Mouse (Mus musculus) forebrain, embryonic 15.5 days (tissue): ENCODE measurements at regions not wholly inside any gene's neighbourhood (a gene's known extent, or its start where the extent isn't known, plus 50 kb on each side); places are given as distances from the start of the nearest gene placed in this dataset.

ENCODE experiments used
- ATAC-seq: fragments of 200-750 bp; cut with Nextera tagmentation; replicated peaks from 2 replicates; pipeline ENCODE4 v1.8.0; 2017; ENCODE audit warnings: mild to moderate bottlenecking, moderate TSS enrichment, moderate library complexity
- H3K27ac ChIP-seq: fragments of 300-500 bp; sonication (generic); replicated peaks from 2 replicates; pipeline ENCODE4 v1.5.1; 2015; ENCODE audit warnings: mild to moderate bottlenecking, inconsistent platforms
- H3K27me3 ChIP-seq: fragments of 300-500 bp; sonication (generic); 2 replicates; pipeline ENCODE4 v1.6.1; 2015; ENCODE audit warnings: inconsistent platforms
- H3K36me3 ChIP-seq: fragments of 300-500 bp; sonication (generic); 2 replicates; pipeline ENCODE4 v1.6.1; 2015; ENCODE audit warnings: mild to moderate bottlenecking, inconsistent platforms
- H3K4me1 ChIP-seq: fragments of 300-500 bp; sonication (generic); 2 replicates; pipeline ENCODE4 v1.6.1; 2015; ENCODE audit warnings: inconsistent platforms
- H3K4me2 ChIP-seq: fragments of 300-500 bp; sonication (generic); replicated peaks from 2 replicates; pipeline ENCODE4 v1.6.1; 2015; ENCODE audit warnings: mild to moderate bottlenecking, inconsistent platforms
- H3K4me3 ChIP-seq: fragments of 300-500 bp; sonication (generic); 2 replicates; pipeline ENCODE4 v1.5.1; 2015; ENCODE audit warnings: mild to moderate bottlenecking, inconsistent platforms
- H3K9ac ChIP-seq: fragments of 300-500 bp; sonication (generic); replicated peaks from 2 replicates; pipeline ENCODE4 v1.6.1; 2015; ENCODE audit warnings: mild to moderate bottlenecking, inconsistent platforms
- H3K9me3 ChIP-seq: fragments of 300-500 bp; sonication (generic); 2 replicates; pipeline ENCODE4 v1.6.1; 2016; ENCODE audit warnings: inconsistent platforms
- WGBS: fragments of 180-500 bp; shearing (Covaris S2); methylation state at CpG from one replicate; pipeline ENCODE4 v1.1.7; 2015; ENCODE audit warnings: mixed read lengths; 5-methylcytosine and 5-hydroxymethylcytosine counted together

GRCm38 (mm10) chr9:74021339-74021738 lies 52.6 kb upstream of the Unc13c start:
- 73% methylated on average over 6 of the region's 6 CpGs for WGBS
- Histone ChIP-seq H3K9me3 (no peaks in the 10 kb centered on the region), H3K4me3 (no peak overlapping the region), H3K4me1 (no peaks in the 10 kb centered on the region), H3K27ac (no peak overlapping the region), H3K9ac (no peak overlapping the region), H3K27me3 (no peaks in the 10 kb centered on the region), H3K4me2 (no peak overlapping the region), H3K36me3 (no peaks in the 10 kb centered on the region)
- ATAC-seq: no peak

- H3K9ac ChIP-seq: no peak overlapping the region
- H3K4me3 ChIP-seq: no peak overlapping the region
- no peak overlapping the region for H3K27ac ChIP-seq
- no peak overlapping the region for H3K4me2 ChIP-seq
- H3K36me3 ChIP-seq: no peaks in the 10 kb centered on the region
- 70% methylated on average over 3 of the region's 3 CpGs for WGBS
- H3K9me3 ChIP-seq: no peaks in the 10 kb centered on the region
- ATAC-seq: no peak
- H3K27me3 ChIP-seq: no peaks in the 10 kb centered on the region
- no peaks in the 10 kb centered on the region for H3K4me1 ChIP-seq
Measured at GRCm38 (mm10) chr9:74023922-74024321, 55.2 kb upstream of the Unc13c start.

- WGBS: 35% methylated on average over 3 of the region's 3 CpGs
- H3K4me3 ChIP-seq: no peak overlapping the region
- no peak overlapping the region for H3K4me2 ChIP-seq
- H3K9ac ChIP-seq: no peak overlapping the region
- no peak overlapping the region for H3K27ac ChIP-seq
- no peaks in the 10 kb centered on the region for H3K4me1 ChIP-seq
- H3K9me3 ChIP-seq: no peaks in the 10 kb centered on the region
- ATAC-seq: no peak
- H3K36me3 ChIP-seq: no peaks in the 10 kb centered on the region
- no peaks in the 10 kb centered on the region for H3K27me3 ChIP-seq
Measured at GRCm38 (mm10) chr9:74026131-74026530, 57.4 kb upstream of the Unc13c start.

- Histone ChIP-seq H3K27ac (no peak overlapping the region), H3K4me2 (no peak overlapping the region), H3K4me3 (no peak overlapping the region), H3K4me1 (no peaks in the 10 kb centered on the region), H3K9me3 (no peaks in the 10 kb centered on the region), H3K9ac (no peak overlapping the region), H3K36me3 (no peaks in the 10 kb centered on the region), H3K27me3 (no peaks in the 10 kb centered on the region)
- 53% methylated on average over 1 of the region's 1 CpGs for WGBS
- no peak for ATAC-seq
Measured at GRCm38 (mm10) chr9:74028438-74028837, 59.7 kb upstream of the Unc13c start.

- Histone ChIP-seq H3K9me3 (no peaks in the 10 kb centered on the region), H3K27me3 (no peaks in the 10 kb centered on the region), H3K36me3 (no peaks in the 10 kb centered on the region), H3K4me1 (0 out of 2 replicates have a peak, but pooled peaks cover 3% of the 10 kb centered on the region), H3K9ac (no peak overlapping the region), H3K4me3 (no peak overlapping the region), H3K4me2 (no peak overlapping the region), H3K27ac (no peak overlapping the region)
- WGBS: 49% methylated on average over 3 of the region's 3 CpGs
- ATAC-seq: no peak
Measured at GRCm38 (mm10) chr9:74045936-74046335, 64.2 kb upstream of the Wdr72 start.

- 54% methylated on average over 3 of the region's 3 CpGs for WGBS
- H3K27me3 ChIP-seq: no peaks in the 10 kb centered on the region
Measured at GRCm38 (mm10) chr9:74049776-74050175, 60.4 kb upstream of the Wdr72 start.

GRCm38 (mm10) chr9:74056709-74057108 lies 53.4 kb upstream of the Wdr72 start:
- Histone ChIP-seq H3K9ac (no peak overlapping the region), H3K4me2 (no peak overlapping the region), H3K27ac (no peak overlapping the region; the same call in 1 of the 2 replicates)

More at GRCm38 (mm10) chr9:74049776-74050175, 60.4 kb upstream of the Wdr72 start:
- H3K36me3 ChIP-seq: no peaks in the 10 kb centered on the region
- H3K4me2 ChIP-seq: no peak overlapping the region
- 0 out of 2 replicates have a peak, but pooled peaks cover 3% of the 10 kb centered on the region for H3K4me1 ChIP-seq
- no peak overlapping the region for H3K4me3 ChIP-seq
- no peak overlapping the region for H3K27ac ChIP-seq
- ATAC-seq: no peak
- no peak overlapping the region for H3K9ac ChIP-seq
- no peaks in the 10 kb centered on the region for H3K9me3 ChIP-seq

GRCm38 (mm10) chr9:74057476-74058076 lies 52.6 kb upstream of the Wdr72 start:
- H3K27me3 ChIP-seq: no peaks in the 10 kb centered on the region
- no peak overlapping the region for H3K9ac ChIP-seq
- no peaks in the 10 kb centered on the region for H3K36me3 ChIP-seq
- ATAC-seq: peak; percentile 51; the same call in 1 of the 2 replicates
- no peak overlapping the region for H3K27ac ChIP-seq
- WGBS: 48% methylated on average over 3 of the region's 3 CpGs
- H3K4me1 ChIP-seq: peaks cover 5% of the 10 kb centered on the region; the same call in 1 of the 2 replicates
- H3K9me3 ChIP-seq: no peaks in the 10 kb centered on the region
- no peak overlapping the region for H3K4me2 ChIP-seq
- no peak overlapping the region for H3K4me3 ChIP-seq

More at GRCm38 (mm10) chr9:74056709-74057108, 53.4 kb upstream of the Wdr72 start:
- no peaks in the 10 kb centered on the region for H3K36me3 ChIP-seq
- H3K4me1 ChIP-seq: peaks cover 5% of the 10 kb centered on the region; the same call in 1 of the 2 replicates
- no peak overlapping the region for H3K4me3 ChIP-seq
- ATAC-seq: peak; percentile 63; the same call in 1 of the 2 replicates
- H3K9me3 ChIP-seq: no peaks in the 10 kb centered on the region
- WGBS: 31% methylated on average over 5 of the region's 5 CpGs
- no peaks in the 10 kb centered on the region for H3K27me3 ChIP-seq

GRCm38 (mm10) chr9:74058269-74058871 lies 51.8 kb upstream of the Wdr72 start:
- WGBS: 29% methylated on average over 5 of the region's 5 CpGs
- no peak for ATAC-seq
- Histone ChIP-seq H3K27me3 (no peaks in the 10 kb centered on the region), H3K27ac (no peak overlapping the region), H3K4me3 (no peak overlapping the region), H3K4me2 (no peak overlapping the region), H3K4me1 (peaks cover 5% of the 10 kb centered on the region; the same call in 1 of the 2 replicates), H3K9me3 (no peaks in the 10 kb centered on the region), H3K36me3 (no peaks in the 10 kb centered on the region), H3K9ac (no peak overlapping the region)
